Mouse (Mus musculus) heart, postnatal 0 days (tissue): ENCODE measurements at regions not wholly inside any gene's neighbourhood (a gene's known extent, or its start where the extent isn't known, plus 50 kb on each side); places are given as distances from the start of the nearest gene placed in this dataset.
A peak's percentile ranks its signal among the peaks of the same experiment; 100 is the strongest.

Source experiments
- ATAC-seq: fragments of 200-750 bp; cut with Nextera tagmentation; 2 replicates; pipeline ENCODE4 v1.8.0; 2017; ENCODE audit warnings: low read depth, moderate number of reproducible peaks, moderate library complexity; ENCODE audit not compliant: insufficient read depth
- DNase-seq: peaks from one replicate; pipeline ENCODE4 v3.0.0-alpha.2; 2016; ENCODE audit warnings: low spot score
- H3K27ac ChIP-seq: fragments of 300-500 bp; sonication (generic); 2 replicates; pipeline ENCODE4 v1.5.1; 2014; ENCODE audit warnings: low read depth, mild to moderate bottlenecking
- H3K27me3 ChIP-seq: fragments of 300-500 bp; sonication (generic); 2 replicates; pipeline ENCODE4 v1.6.1; 2014; ENCODE audit warnings: low read length, mixed read lengths; ENCODE audit not compliant: control insufficient read depth, insufficient read depth
- H3K36me3 ChIP-seq: fragments of 300-500 bp; sonication (generic); replicated peaks from 2 replicates; pipeline ENCODE4 v1.6.1; 2014; ENCODE audit warnings: low read length, mixed read lengths; ENCODE audit not compliant: control insufficient read depth, insufficient read depth
- H3K4me1 ChIP-seq: fragments of 300-500 bp; sonication (generic); 2 replicates; pipeline ENCODE4 v1.6.1; 2014; ENCODE audit warnings: antibody characterized with exemption; ENCODE audit not compliant: control insufficient read depth, insufficient read depth
- H3K4me2 ChIP-seq: fragments of 300-500 bp; sonication (generic); 2 replicates; pipeline ENCODE4 v1.6.1; 2014; ENCODE audit warnings: low read depth, mild to moderate bottlenecking, low read length, moderate library complexity
- H3K4me3 ChIP-seq: fragments of 300-500 bp; sonication (generic); 2 replicates; pipeline ENCODE4 v1.5.1; 2014; ENCODE audit warnings: low read depth, low read length
- H3K9ac ChIP-seq: fragments of 300-500 bp; sonication (generic); replicated peaks from 2 replicates; pipeline ENCODE4 v1.6.1; 2014; ENCODE audit warnings: low read depth, low read length, mixed read lengths
- H3K9me3 ChIP-seq: fragments of 300-500 bp; sonication (generic); replicated peaks from 2 replicates; pipeline ENCODE4 v1.6.1; 2016; ENCODE audit warnings: low read length; ENCODE audit not compliant: control insufficient read depth
- CTCF ChIP-seq: IDR thresholded peaks from 2 replicates; pipeline ENCODE4 v1.5.1; 2016; ENCODE audit warnings: antibody characterized with exemption, control low read depth, low read depth
- EP300 ChIP-seq: IDR thresholded peaks from 2 replicates; pipeline ENCODE4 v1.6.1; 2016; ENCODE audit warnings: antibody characterized with exemption, low read depth
- WGBS: fragments of 180-500 bp; shearing (Covaris S2); extraction: QIAGEN DNeasy Blood & Tissue Kit; methylation state at CpG from one replicate; pipeline ENCODE4 v1.1.7; 2014; 5-methylcytosine and 5-hydroxymethylcytosine counted together

DNA sequence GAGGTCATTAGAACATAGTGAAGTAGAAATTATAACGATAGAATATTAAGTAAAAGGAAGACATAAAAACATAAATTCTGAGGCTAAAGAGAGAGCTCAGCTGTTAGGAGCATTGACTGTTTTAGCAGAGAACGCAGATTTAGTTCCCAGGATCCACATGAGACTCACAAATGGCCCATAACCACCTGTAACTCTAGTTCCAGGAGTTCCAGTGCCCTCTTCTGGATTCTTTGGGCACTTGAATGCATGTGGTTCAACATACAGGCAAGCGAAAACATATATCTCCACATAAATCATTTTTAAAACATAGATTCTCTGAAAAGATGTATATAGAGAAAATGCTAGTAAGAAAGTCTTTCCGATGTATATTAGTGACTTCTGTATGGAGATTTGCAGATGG, 61.6 kb upstream of the Pdc start:
- Histone ChIP-seq H3K36me3 (no peaks in the 10 kb centered on the region), H3K9me3 (no peaks in the 10 kb centered on the region), H3K4me1 (no peaks in the 10 kb centered on the region), H3K4me3 (no peak overlapping the region), H3K27me3 (no peaks in the 10 kb centered on the region), H3K9ac (no peak overlapping the region), H3K4me2 (no peak overlapping the region), H3K27ac (no peak overlapping the region)
- no peak for ATAC-seq
- 64% methylated on average over 4 of the region's 4 CpGs for WGBS
- DNase-seq = no peak
- TF ChIP-seq CTCF (peak; percentile 38), EP300 (no peak)

GRCm38 (mm10) chr1:150260355-150260754, 58.9 kb upstream of the Pdc start:
- H3K4me2 ChIP-seq = no peak overlapping the region
- no peak for TF ChIP-seq EP300
- no peak for TF ChIP-seq CTCF
- no peaks in the 10 kb centered on the region for H3K27me3 ChIP-seq
- no peak for ATAC-seq
- H3K36me3 ChIP-seq = no peaks in the 10 kb centered on the region
- H3K4me1 ChIP-seq = no peaks in the 10 kb centered on the region
- no peak overlapping the region for H3K27ac ChIP-seq
- WGBS = 81% methylated on average over 1 of the region's 1 CpGs
- DNase-seq = no peak
- H3K9me3 ChIP-seq = no peaks in the 10 kb centered on the region
- H3K4me3 ChIP-seq = no peak overlapping the region
- H3K9ac ChIP-seq = no peak overlapping the region

GRCm38 (mm10) chr1:150266502-150266901, 52.7 kb upstream of the Pdc start:
- no peak overlapping the region for H3K4me3 ChIP-seq
- no peaks in the 10 kb centered on the region for H3K27me3 ChIP-seq
- TF ChIP-seq CTCF (peak; percentile 66), EP300 (no peak)
- H3K9me3 ChIP-seq = no peaks in the 10 kb centered on the region
- H3K27ac ChIP-seq = no peak overlapping the region
- 40% methylated on average over 3 of the region's 3 CpGs for WGBS
- H3K36me3 ChIP-seq = no peaks in the 10 kb centered on the region
- no peak for ATAC-seq
- DNase-seq = peak; percentile 41
- H3K4me2 ChIP-seq = no peak overlapping the region
- no peak overlapping the region for H3K9ac ChIP-seq
- H3K4me1 ChIP-seq = no peaks in the 10 kb centered on the region

GRCm38 (mm10) chr1:150267003-150267402, 52.2 kb upstream of the Pdc start:
- no peak overlapping the region for H3K4me2 ChIP-seq
- H3K4me3 ChIP-seq = no peak overlapping the region
- TF ChIP-seq CTCF (no peak), EP300 (no peak)
- ATAC-seq (no peak), DNase-seq (no peak)
- no peaks in the 10 kb centered on the region for H3K36me3 ChIP-seq
- no peak overlapping the region for H3K27ac ChIP-seq
- H3K27me3 ChIP-seq = no peaks in the 10 kb centered on the region
- no peaks in the 10 kb centered on the region for H3K4me1 ChIP-seq
- 73% methylated on average over 3 of the region's 3 CpGs for WGBS
- no peaks in the 10 kb centered on the region for H3K9me3 ChIP-seq
- H3K9ac ChIP-seq = no peak overlapping the region
